Mouse (Mus musculus) stomach, embryonic 15.5 days (tissue): ENCODE measurements around the gene Polg. TPM values are rescaled to one million over a fixed set of nuclear protein-coding genes. Genes with fewer than 3 reads are reported as not detected.
A peak's percentile ranks its signal among the peaks of the same experiment; 100 is the strongest.

ENCODE experiments used
- microRNA-seq: library from miRNA; unstranded; fragments of <30 nt; microRNA quantifications from one replicate; pipeline ENCODE4, GENCODE M21; 2016
- polyA plus RNA-seq: library from polyadenylated mRNA; unstranded; fragments of >200 nt; fragmentation: Nextera tagmentation; extraction: Ambion mirVana; gene quantifications from 2 replicates; pipeline ENCODE4 v1.2.1, GENCODE M21; 2015

The Polg gene
- polyA plus RNA-seq, 1 experiment from 2014 or later: 32.9 TPM

Small RNA genes lying within 50 kb of the gene (microRNA-seq; reads per million reads assigned to microRNA genes)
- 3.5 reads per million, percentile 14 among the genes with 10 or more reads in this experiment for gene Mir9-3

Other genes with a start within 250 kb of the Polg start
- 12.0 and 13.2 TPM in 2 replicates for gene Abhd2, start 193.2 kb downstream of the Polg start, polyA plus RNA-seq
- gene Rlbp1, start 79.3 kb downstream of the Polg start, polyA plus RNA-seq: 0.28 and 0.80 TPM in 2 replicates
- 7.8 and 9.7 TPM in 2 replicates for gene Fanci, start 74.4 kb downstream of the Polg start, polyA plus RNA-seq
- 0.10 and 0.41 TPM in 2 replicates for gene Rhcg, start 151.3 kb upstream of the Polg start, polyA plus RNA-seq
- 9.2 and 10.6 TPM in 2 replicates for gene Ticrr, start 193.8 kb upstream of the Polg start, polyA plus RNA-seq
- gene Kif7, start 249.4 kb upstream of the Polg start, polyA plus RNA-seq: 3.5 and 4.0 TPM in 2 replicates